Mouse (Mus musculus): ENCODE measurements at regions not wholly inside any gene's neighbourhood (a gene's known extent, or its start where the extent isn't known, plus 50 kb on each side); places are given as distances from the start of the nearest gene placed in this dataset.
"Not testable (repeated sequence)": the region's sequence is repeated elsewhere in the genome, so short reads cannot be mapped to it uniquely, and the experiment has no call there.

DNA sequence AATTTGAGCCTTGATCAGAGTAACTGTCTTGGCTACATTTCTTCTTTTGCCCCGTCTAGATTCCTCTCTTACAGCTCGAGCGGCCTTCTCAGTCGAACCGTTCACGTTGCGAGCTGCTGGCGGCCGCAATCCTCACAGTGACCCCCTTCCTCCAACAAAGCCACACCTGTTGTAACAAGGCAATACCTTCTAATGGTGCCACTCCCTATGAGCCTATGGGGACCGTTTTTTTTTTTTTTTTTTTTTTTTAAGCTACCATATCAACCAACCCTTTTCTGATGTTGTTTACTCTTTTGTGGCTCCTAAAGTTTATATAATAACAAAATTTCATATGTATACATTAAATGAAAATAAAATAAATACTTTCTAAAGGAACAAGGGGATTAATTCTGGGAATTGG is 160.4 kb upstream of the Trp63 start:
- not testable (repeated sequence) for H3K9me3 ChIP-seq (replicated peaks; ENCODE audit: control insufficient read depth, low read length); ATAC-seq (ENCODE audit: insufficient read depth, low FRiP score); H3K4me3 ChIP-seq (replicated peaks; ENCODE audit: low read length); H3K9ac ChIP-seq (ENCODE audit: low read length); H3K27me3 ChIP-seq (ENCODE audit: control insufficient read depth, insufficient read depth, low read length); H3K36me3 ChIP-seq (ENCODE audit: control insufficient read depth, insufficient read depth, low read length); H3K27ac ChIP-seq (ENCODE audit: low read length); H3K4me1 ChIP-seq (ENCODE audit: control insufficient read depth, insufficient read depth, low read length); H3K4me2 ChIP-seq (ENCODE audit: low read depth, low read length)
- WGBS, result 70% methylated on average over 9 of the region's 10 CpGs

DNA sequence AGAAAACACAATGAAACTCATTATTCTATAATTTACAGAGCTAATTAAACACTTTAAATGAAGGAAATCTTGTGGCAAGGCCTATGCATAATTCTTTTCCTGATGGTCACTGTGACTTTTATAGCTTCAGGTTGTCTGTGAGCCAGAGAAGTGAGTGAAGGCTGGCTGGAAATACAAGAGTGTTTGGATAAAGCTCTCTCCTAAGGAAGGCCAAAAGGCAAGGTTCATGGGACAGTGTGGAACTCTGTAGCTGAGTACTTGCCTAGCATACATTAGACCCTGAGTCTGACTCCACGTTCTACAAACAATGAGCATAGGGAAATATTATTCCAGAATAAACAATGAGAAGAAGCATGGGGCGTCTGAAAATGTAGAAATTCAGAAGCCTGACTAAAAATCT is 159.9 kb upstream of the Trp63 start:
- 0 out of 2 replicates have a peak, but pooled peaks cover 4% of the 10 kb centered on the region for H3K9me3 ChIP-seq (replicated peaks; ENCODE audit: control insufficient read depth, low read length)
- no peaks in the 10 kb centered on the region for H3K4me1 ChIP-seq (ENCODE audit: control insufficient read depth, insufficient read depth, low read length)
- H3K27ac ChIP-seq (ENCODE audit: low read length), result no peak overlapping the region
- 36% methylated on average over 2 of the region's 2 CpGs for WGBS
- H3K9ac ChIP-seq (ENCODE audit: low read length), result no peak overlapping the region
- ATAC-seq (ENCODE audit: insufficient read depth, low FRiP score), result no peak
- H3K4me2 ChIP-seq (ENCODE audit: low read depth, low read length), result no peak overlapping the region
- no peak overlapping the region for H3K4me3 ChIP-seq (replicated peaks; ENCODE audit: low read length)
- no peaks in the 10 kb centered on the region for H3K36me3 ChIP-seq (ENCODE audit: control insufficient read depth, insufficient read depth, low read length)
- no peaks in the 10 kb centered on the region for H3K27me3 ChIP-seq (ENCODE audit: control insufficient read depth, insufficient read depth, low read length)

DNA sequence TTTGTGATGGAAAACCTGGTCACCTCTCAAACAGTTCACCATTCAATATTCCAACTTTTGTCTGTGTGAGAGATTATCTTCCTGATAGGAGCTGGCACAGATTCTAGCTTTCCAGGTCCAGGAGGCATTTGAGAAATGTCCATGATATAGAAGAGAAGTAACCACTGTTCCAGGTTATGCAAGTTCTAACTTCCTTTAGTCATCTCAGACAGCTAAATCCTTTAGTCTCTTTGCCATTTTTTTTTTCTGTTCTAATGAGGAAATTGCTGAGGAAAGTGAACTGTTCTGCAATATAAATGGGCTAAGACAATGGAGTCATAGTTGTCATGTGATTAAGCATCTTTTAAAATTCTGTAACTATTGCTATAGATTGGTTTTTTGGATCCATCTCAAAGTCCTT is 155.7 kb upstream of the Trp63 start:
- Histone ChIP-seq H3K9ac (ENCODE audit: low read length) (no peak overlapping the region), H3K36me3 (ENCODE audit: control insufficient read depth, insufficient read depth, low read length) (no peaks in the 10 kb centered on the region), H3K4me2 (ENCODE audit: low read depth, low read length) (no peak overlapping the region), H3K27me3 (ENCODE audit: control insufficient read depth, insufficient read depth, low read length) (no peaks in the 10 kb centered on the region), H3K9me3 (replicated peaks; ENCODE audit: control insufficient read depth, low read length) (0 out of 2 replicates have a peak, but pooled peaks cover 4% of the 10 kb centered on the region), H3K4me3 (replicated peaks; ENCODE audit: low read length) (no peak overlapping the region), H3K27ac (ENCODE audit: low read length) (no peak overlapping the region), H3K4me1 (ENCODE audit: control insufficient read depth, insufficient read depth, low read length) (0 out of 2 replicates have a peak, but pooled peaks cover 4% of the 10 kb centered on the region)
- ATAC-seq (ENCODE audit: insufficient read depth, low FRiP score), result no peak

DNA sequence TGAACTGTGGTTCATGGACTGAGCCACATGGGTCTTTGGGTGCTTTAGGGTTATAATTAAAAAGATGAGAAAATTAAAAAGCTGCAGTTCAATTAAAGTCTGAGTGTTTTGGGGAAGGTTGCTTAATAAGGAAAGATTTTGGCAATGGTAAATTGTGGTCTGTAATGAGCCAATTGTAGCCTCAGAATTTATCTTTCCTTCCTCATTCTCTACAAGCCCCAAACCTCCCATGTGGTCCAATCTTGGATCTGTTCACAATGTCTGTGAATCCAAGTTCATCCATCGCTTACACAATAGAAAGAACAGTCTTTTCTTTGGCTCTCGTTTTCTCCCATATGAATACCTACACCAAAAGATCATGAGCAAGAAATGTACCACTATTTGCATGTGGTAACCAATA is 155.2 kb upstream of the Trp63 start:
- Histone ChIP-seq H3K4me3 (replicated peaks; ENCODE audit: low read length) (no peak overlapping the region), H3K36me3 (ENCODE audit: control insufficient read depth, insufficient read depth, low read length) (no peaks in the 10 kb centered on the region), H3K9me3 (replicated peaks; ENCODE audit: control insufficient read depth, low read length) (0 out of 2 replicates have a peak, but pooled peaks cover 4% of the 10 kb centered on the region), H3K9ac (ENCODE audit: low read length) (no peak overlapping the region), H3K4me1 (ENCODE audit: control insufficient read depth, insufficient read depth, low read length) (0 out of 2 replicates have a peak, but pooled peaks cover 4% of the 10 kb centered on the region), H3K4me2 (ENCODE audit: low read depth, low read length) (no peak overlapping the region), H3K27ac (ENCODE audit: low read length) (no peak overlapping the region), H3K27me3 (ENCODE audit: control insufficient read depth, insufficient read depth, low read length) (no peaks in the 10 kb centered on the region)
- ATAC-seq (ENCODE audit: insufficient read depth, low FRiP score), result no peak
- WGBS, result 84% methylated on average over 2 of the region's 2 CpGs

DNA sequence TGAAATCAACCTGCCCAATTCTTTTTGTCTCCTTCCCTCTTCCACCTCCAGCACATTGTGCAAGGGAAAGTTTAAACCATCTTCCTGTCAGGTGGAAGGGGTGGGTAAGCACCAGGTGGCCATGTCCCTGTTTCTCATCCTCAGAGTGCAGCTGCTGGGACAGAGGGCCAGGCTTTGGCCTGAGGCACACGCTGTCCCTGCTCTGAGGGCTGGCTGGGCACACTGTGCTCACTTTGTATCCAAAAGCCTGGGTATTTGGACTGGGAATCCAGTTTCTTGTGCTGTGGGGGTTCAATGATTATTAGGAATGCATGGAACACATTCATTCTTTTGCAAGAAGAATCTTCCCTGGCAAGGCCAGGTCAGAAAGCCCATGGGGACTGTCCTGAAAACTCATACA is 153.9 kb upstream of the Trp63 start:
- WGBS, result 78% methylated on average over 1 of the region's 1 CpGs
- ATAC-seq (ENCODE audit: insufficient read depth, low FRiP score), result no peak
- no peak overlapping the region for H3K9ac ChIP-seq (ENCODE audit: low read length)
- H3K4me1 ChIP-seq (ENCODE audit: control insufficient read depth, insufficient read depth, low read length), result 0 out of 2 replicates have a peak, but pooled peaks cover 4% of the 10 kb centered on the region
- H3K4me2 ChIP-seq (ENCODE audit: low read depth, low read length), result no peak overlapping the region
- no peaks in the 10 kb centered on the region for H3K27me3 ChIP-seq (ENCODE audit: control insufficient read depth, insufficient read depth, low read length)
- H3K4me3 ChIP-seq (replicated peaks; ENCODE audit: low read length), result no peak overlapping the region
- no peak overlapping the region; the same call in 1 of the 2 replicates for H3K27ac ChIP-seq (ENCODE audit: low read length)
- H3K9me3 ChIP-seq (replicated peaks; ENCODE audit: control insufficient read depth, low read length), result 0 out of 2 replicates have a peak, but pooled peaks cover 4% of the 10 kb centered on the region
- no peaks in the 10 kb centered on the region for H3K36me3 ChIP-seq (ENCODE audit: control insufficient read depth, insufficient read depth, low read length)

DNA sequence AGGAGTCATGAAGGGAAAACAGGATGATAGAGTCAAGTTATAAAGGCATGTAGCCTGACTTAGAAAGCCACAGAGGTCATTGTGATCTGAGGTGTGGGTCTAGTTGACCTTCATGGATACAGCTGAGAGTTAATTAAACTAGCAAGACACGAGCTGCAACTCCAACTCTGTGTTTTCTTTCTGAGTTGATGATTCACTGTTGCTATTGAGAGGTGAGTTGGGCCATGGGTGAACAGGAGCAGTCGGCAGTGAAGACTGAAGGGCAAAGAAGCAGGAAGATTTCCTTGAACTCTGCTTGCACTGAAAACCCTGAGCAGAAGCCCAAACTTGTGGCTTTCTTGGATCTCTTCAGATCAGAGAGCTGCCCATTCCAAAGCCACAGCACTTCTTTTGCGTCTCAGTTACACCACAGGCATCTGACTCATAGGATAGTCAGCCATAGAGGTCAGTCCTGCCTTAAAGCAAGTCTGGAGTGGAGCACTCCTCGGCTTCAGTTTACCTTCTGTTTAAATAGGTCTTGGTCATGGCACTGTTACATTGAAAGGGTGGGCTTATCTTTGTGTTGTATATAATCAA is 151.7 kb upstream of the Trp63 start:
- H3K4me2 ChIP-seq (ENCODE audit: low read depth, low read length), result no peak overlapping the region
- no peak overlapping the region for H3K4me3 ChIP-seq (replicated peaks; ENCODE audit: low read length)
- no peaks in the 10 kb centered on the region for H3K36me3 ChIP-seq (ENCODE audit: control insufficient read depth, insufficient read depth, low read length)
- H3K9ac ChIP-seq (ENCODE audit: low read length), result no peak overlapping the region
- 0 out of 2 replicates have a peak, but pooled peaks cover 4% of the 10 kb centered on the region for H3K4me1 ChIP-seq (ENCODE audit: control insufficient read depth, insufficient read depth, low read length)
- H3K27me3 ChIP-seq (ENCODE audit: control insufficient read depth, insufficient read depth, low read length), result no peaks in the 10 kb centered on the region
- ATAC-seq (ENCODE audit: insufficient read depth, low FRiP score), result no peak
- WGBS, result 44% methylated on average over 4 of the region's 4 CpGs
- no peak overlapping the region for H3K27ac ChIP-seq (ENCODE audit: low read length)
- no peaks in the 10 kb centered on the region for H3K9me3 ChIP-seq (replicated peaks; ENCODE audit: control insufficient read depth, low read length)

DNA sequence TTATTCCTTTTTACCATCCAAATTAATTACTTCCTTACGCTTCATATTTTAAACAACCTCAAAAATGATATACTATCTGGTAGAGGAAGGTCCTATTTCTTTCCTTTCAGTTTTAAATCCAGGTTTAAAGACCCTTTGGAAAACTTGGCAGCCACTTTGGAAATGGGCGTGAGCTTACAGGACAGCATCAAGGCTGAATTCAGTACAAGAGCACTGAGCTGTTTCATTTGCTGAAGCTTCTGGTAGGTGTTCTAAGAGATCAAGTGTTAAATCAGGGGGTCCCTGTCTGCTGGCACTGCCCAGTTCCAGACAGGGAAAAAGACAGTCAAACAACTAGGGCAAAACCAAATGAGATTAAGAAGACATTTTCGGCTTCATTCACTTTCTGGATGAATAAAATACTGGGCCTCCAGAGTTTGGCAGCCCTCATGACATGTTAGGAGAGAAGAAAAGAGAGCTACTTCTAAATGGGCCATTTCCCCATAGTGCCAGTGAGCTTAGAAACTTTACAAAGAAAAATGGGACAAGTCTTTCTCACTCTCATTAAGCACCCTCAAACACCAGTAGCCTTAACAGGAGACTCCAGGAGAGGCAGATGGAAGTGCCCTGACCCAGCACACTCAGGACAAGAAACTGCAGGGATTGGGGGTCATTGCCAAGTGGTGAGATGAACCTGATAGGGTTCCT is 150.9 kb upstream of the Trp63 start:
- 60% methylated on average over 3 of the region's 3 CpGs for WGBS
- H3K4me3 ChIP-seq (replicated peaks; ENCODE audit: low read length), result no peak overlapping the region
- ATAC-seq (ENCODE audit: insufficient read depth, low FRiP score), result no peak

DNA sequence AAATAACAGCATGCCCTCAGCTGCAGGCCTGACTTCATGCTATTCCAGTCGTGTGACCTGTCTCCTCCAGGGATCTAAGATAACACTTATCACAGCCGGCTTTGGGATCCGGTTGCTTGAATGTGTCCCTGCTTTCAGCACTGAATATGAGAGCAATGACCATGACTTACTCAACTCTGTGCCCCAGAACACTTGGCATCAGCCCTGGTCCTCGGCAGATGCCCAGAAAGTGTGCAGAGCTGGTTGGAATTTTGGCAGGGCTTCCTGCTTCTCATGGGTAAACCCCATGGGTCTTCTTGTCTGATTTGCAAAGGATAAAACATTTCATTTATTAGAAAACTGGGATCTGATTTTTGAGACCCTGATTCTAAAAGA is 150.4 kb upstream of the Trp63 start:
- 68% methylated on average over 4 of the region's 4 CpGs for WGBS
- ATAC-seq (ENCODE audit: insufficient read depth, low FRiP score), result no peak
- no peak overlapping the region for H3K4me2 ChIP-seq (ENCODE audit: low read depth, low read length)

More for the DNA sequence above, 150.9 kb upstream of the Trp63 start:
- Histone ChIP-seq H3K4me1 (ENCODE audit: control insufficient read depth, insufficient read depth, low read length) (0 out of 2 replicates have a peak, but pooled peaks cover 4% of the 10 kb centered on the region), H3K36me3 (ENCODE audit: control insufficient read depth, insufficient read depth, low read length) (no peaks in the 10 kb centered on the region), H3K4me2 (ENCODE audit: low read depth, low read length) (no peak overlapping the region), H3K27ac (ENCODE audit: low read length) (no peak overlapping the region), H3K27me3 (ENCODE audit: control insufficient read depth, insufficient read depth, low read length) (no peaks in the 10 kb centered on the region), H3K9ac (ENCODE audit: low read length) (no peak overlapping the region), H3K9me3 (replicated peaks; ENCODE audit: control insufficient read depth, low read length) (no peaks in the 10 kb centered on the region)

DNA sequence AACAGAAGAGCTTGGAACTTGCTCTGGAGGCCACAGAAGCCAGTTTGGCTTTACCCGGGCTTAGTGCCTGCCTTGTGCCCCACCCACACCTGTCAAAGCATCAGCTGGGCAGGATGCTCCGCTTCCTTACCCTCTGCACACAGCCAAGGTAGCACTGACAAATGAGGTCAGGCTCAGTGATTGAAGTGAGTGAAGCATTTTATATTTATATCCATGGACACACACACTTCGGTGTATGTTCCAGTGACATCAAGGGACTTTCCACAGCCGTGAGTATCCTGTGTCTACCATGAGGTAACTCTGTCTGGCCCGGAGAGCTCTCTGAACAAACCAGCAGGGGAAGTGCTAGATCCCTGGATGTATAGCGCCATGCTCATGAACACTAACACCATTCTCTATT is 147.0 kb upstream of the Trp63 start:
- no peak overlapping the region for H3K4me3 ChIP-seq (replicated peaks; ENCODE audit: low read length)
- H3K36me3 ChIP-seq (ENCODE audit: control insufficient read depth, insufficient read depth, low read length), result no peaks in the 10 kb centered on the region
- ATAC-seq (ENCODE audit: insufficient read depth, low FRiP score), result no peak
- H3K9ac ChIP-seq (ENCODE audit: low read length), result no peak overlapping the region
- WGBS, result 77% methylated on average over 6 of the region's 6 CpGs
- H3K4me1 ChIP-seq (ENCODE audit: control insufficient read depth, insufficient read depth, low read length), result 0 out of 2 replicates have a peak, but pooled peaks cover 4% of the 10 kb centered on the region
- H3K27ac ChIP-seq (ENCODE audit: low read length), result no peak overlapping the region
- H3K4me2 ChIP-seq (ENCODE audit: low read depth, low read length), result no peak overlapping the region
- no peaks in the 10 kb centered on the region for H3K9me3 ChIP-seq (replicated peaks; ENCODE audit: control insufficient read depth, low read length)
- H3K27me3 ChIP-seq (ENCODE audit: control insufficient read depth, insufficient read depth, low read length), result no peaks in the 10 kb centered on the region

More for the DNA sequence above, 150.4 kb upstream of the Trp63 start:
- Histone ChIP-seq H3K4me3 (replicated peaks; ENCODE audit: low read length) (no peak overlapping the region), H3K36me3 (ENCODE audit: control insufficient read depth, insufficient read depth, low read length) (no peaks in the 10 kb centered on the region), H3K4me1 (ENCODE audit: control insufficient read depth, insufficient read depth, low read length) (0 out of 2 replicates have a peak, but pooled peaks cover 4% of the 10 kb centered on the region), H3K9me3 (replicated peaks; ENCODE audit: control insufficient read depth, low read length) (no peaks in the 10 kb centered on the region), H3K27me3 (ENCODE audit: control insufficient read depth, insufficient read depth, low read length) (no peaks in the 10 kb centered on the region), H3K27ac (ENCODE audit: low read length) (no peak overlapping the region), H3K9ac (ENCODE audit: low read length) (no peak overlapping the region)
